Mouse (Mus musculus): ENCODE data around the gene Tcf23.

GRCm38 (mm10) chr5:31023254-31023653 lies 54.8 kb downstream of the Tcf23 start:
- no peak for TF ChIP-seq CTCF (conservative IDR thresholded peaks at IDR 0.05 in 1 of 2, IDR thresholded peaks at IDR 0.05 in 1 of 2; ENCODE audit: low read depth in 2 of 2, low read length in 2 of 2)
- TF ChIP-seq CHD2 (IDR thresholded peaks at IDR 0.05; ENCODE audit: low read length): no peak
- TF ChIP-seq BHLHE40 (IDR thresholded peaks at IDR 0.05; ENCODE audit: low read depth, low read length): no peak
- no peak for TF ChIP-seq EP300 (IDR thresholded peaks at IDR 0.05; ENCODE audit: low read length)
- no peak for TF ChIP-seq POLR2A (IDR thresholded peaks at IDR 0.05; ENCODE audit: low read depth, low read length)
- TF ChIP-seq MAZ (IDR thresholded peaks at IDR 0.05; ENCODE audit: low read depth, low read length): no peak
- TF ChIP-seq TBP (conservative IDR thresholded peaks at IDR 0.05; ENCODE audit: low read depth, low read length): no peak
- no peak for TF ChIP-seq HCFC1 (IDR thresholded peaks at IDR 0.05; ENCODE audit: low read depth, low read length)
